Mouse (Mus musculus) retina, postnatal 7 days (tissue): ENCODE data around the gene Tmem198.

Experiments
- DNase-seq: peaks from one replicate; pipeline ENCODE4 v3.0.0-alpha.2; 2012; ENCODE audit warnings: low read depth, low spot score

Gene Tmem198

DNA sequence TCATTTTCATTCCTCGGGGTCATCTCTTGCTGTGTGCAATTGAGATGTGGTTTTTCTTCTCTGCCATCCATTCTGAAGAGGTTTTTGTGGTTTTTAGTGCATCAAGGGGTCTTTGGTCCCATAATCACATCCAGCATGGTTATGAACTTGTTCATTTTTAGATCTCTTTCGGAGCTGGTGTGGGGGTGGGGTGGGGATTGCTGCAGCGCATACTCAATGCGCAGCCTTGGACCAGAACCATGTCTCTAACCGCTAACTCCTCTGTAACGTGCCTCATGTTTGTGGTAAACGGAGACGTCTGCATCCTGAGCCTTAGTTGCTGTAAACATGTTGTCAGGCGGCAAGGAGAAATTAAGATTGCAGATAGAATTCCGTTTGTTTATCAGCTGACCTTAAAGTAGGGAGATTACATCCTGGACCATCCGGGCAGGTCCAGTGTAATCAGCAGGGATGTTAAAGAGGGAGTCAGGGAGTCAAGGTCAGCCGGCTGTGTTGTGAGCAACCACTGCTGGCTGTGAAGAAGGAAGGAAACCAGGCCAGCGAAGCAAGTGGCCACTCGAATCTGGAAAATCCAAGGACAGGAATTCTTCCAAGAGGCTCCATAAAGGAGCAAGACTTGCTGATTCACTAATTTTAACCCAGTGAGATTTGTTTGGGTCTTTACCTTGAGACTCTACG is 37.5 kb downstream of the Tmem198 start:
- DNase-seq = no peak

- DNase-seq = no peak
Measured at GRCm38 (mm10) chr1:75517984-75518383, 38.7 kb downstream of the Tmem198 start.

DNA sequence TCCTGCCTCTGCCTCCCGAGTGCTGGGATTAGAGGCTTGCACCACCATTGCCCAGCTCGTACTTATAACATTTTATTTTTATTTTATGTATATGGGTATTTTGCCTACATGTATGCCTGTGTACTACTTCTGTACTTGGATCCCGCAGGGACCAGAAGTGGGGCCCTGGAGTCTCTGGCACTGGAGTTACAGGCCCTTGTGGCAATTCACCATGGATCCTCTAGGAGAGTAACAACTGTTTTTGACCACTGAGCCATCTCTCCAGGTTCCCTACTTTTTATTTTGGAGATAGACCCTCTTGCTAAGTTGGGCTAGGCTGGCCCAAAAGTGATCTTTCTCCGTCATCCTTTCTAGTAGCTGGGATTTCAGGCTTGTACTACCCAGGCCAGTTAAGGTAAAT is 39.1 kb downstream of the Tmem198 start:
- DNase-seq = no peak

GRCm38 (mm10) chr1:75519576-75519975 is 40.2 kb downstream of the Tmem198 start:
- no peak for DNase-seq

DNA sequence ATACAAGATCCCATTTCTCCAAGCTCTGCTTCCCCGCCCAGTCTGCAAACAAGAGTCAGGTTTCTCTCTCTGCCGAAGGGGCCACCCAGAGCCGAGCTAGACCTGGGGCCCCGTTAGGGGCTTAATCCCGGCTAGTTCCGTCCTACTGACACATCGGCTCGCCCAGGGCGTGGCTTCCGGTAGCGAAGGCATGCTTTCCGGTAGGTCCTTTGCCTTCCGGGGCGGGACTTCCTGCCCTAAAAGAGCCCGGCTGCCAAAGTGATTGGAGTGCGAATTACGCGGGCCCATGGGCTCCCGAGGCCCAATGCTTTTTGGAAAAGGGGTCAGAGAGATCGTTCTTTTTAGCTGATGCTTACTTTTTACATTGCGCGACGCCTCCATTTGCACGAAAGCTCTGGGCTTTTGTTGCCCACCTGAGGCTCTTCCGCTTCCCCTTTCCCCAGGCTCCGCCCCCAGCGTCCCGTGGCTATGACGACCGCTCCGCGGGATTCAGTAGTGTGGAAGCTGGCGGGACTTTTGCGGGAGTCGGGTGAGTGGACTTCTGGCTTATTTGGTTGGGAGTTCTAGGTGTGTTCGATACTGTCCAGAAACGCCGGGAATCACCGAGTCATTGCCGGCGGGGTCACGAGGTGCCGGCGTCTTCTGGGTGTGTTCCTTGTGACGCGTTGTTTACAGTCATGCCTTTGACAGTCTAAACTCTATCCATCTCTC is 42.1 kb downstream of the Tmem198 start, which contains the start of gene Stk11ip:
Gene Stk11ip, plus strand, starts transcription at position 209 of the 711 bp plus-strand sequence.
- peak; percentile 92 for DNase-seq

GRCm38 (mm10) chr1:75524679-75525078 is 45.3 kb downstream of the Tmem198 start:
- DNase-seq = no peak

GRCm38 (mm10) chr1:75530546-75530945 is 51.2 kb downstream of the Tmem198 start:
- no peak for DNase-seq

DNA sequence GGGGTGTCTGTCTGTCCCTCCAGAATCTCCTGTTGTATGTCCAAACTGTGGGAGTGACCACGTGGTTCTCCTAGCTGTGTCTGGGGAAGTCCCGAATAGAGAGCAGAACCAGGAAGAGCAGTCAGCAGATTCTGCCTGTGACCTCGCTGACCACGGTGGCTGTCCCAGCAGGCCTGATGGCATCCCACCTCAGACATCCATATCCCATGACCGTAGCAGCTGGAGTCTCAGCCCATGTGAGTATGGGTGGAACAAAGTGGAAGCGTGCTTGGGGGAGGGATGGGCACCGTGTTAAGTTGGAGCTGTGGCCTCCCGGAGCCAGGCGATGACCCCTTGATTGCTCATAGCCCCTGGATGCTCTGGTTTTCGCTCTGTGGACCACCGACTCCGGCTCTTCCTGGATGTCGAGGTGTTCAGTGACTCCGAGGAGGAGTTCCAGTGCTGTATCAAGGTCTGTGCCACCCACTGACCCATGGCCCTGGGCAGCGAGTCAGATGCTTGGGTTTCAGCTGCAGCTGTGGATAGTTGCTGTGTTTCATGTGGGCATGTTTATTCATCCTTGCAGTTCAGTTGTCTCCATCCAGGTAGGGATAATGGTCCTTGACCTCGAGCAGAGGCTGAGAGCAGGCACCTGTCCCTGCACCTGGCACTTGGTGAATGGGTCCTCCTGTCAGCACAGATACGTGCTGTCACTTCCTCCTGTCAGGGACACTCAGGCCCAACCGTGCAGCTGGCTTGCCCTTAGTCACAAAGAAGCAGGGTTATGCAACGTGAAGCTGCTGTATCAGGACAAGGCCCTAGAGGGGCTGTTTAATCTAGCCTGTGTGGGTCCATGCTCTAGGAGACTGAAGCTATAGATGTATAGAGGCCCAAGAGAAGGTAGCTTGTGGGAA is 53.2 kb downstream of the Tmem198 start:
- no peak for DNase-seq

DNA sequence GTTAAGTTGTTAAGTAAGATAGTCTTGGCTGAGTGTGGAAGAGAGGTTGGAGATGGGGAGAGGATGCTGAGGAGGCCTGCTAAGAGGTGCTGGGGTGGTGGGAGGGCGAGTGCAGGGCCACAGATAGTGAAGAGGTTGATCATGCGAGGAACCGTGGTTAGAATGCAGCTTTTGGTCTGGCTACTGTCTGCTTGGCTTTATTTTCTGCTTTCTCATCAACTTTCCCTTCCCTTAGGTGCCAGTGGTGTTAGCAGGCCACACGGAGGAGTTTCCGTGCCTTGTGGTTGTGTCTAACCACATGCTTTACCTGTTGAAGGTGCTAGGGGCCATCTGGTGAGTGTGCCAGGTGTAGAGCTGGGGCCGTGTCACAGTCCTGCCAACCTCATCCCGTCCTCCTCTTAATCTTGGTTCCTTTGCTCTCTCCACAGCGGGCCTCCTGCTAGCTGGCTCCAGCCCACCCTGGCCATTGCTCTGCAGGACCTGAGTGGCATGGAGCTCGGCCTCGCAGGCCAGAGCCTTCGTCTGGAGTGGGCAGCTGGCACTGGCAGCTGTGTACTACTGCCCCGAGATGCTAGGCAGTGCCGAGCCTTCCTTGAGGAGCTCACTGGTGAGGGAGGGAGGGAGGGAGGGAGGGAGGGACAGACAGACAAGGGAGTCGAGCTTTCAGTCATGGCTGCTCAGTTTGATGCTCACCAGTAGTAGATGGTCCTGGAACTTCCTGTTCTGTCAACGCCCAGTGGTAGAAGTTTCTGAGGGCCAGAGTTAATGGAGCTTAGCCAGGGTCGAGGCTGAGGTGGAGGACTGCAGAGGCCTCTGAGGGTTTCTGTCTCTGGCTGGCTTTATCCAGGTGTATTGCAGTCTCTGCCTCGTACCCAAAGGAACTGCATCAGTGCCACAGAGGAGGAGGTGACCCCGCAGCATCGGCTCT is 54.3 kb downstream of the Tmem198 start:
- DNase-seq = no peak
